Mouse (Mus musculus) retina, postnatal 1 day (tissue): Measurements from ENCODE around the gene Txn2.
"Not testable (repeated sequence)": the region's sequence is repeated elsewhere in the genome, so short reads cannot be mapped to it uniquely, and the experiment has no call there.

Experiments used
- DNase-seq: peaks from one replicate; pipeline ENCODE4 v3.0.0-alpha.2; 2012

Gene Txn2

DNA sequence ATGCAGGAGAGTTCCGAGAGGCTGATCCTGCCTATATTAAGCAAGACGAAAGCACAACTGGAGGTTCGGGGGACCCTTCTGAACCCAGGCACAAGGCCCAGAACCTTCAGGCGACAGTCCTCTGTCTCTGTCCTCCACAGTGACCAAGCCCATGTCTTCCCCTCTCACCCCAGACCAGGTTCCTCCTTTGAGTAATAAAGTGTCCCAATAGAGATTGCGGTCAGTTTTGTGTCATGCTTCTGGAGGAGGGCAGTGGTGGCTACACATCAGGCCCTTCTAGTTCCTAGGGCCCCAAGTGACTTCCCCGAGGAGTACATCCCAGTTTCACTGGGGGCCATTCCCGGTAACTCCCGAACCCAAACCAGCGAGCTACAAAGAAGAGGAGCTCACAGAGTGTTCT lies 54.0 kb downstream of the Txn2 start:
- DNase-seq = no peak

DNA sequence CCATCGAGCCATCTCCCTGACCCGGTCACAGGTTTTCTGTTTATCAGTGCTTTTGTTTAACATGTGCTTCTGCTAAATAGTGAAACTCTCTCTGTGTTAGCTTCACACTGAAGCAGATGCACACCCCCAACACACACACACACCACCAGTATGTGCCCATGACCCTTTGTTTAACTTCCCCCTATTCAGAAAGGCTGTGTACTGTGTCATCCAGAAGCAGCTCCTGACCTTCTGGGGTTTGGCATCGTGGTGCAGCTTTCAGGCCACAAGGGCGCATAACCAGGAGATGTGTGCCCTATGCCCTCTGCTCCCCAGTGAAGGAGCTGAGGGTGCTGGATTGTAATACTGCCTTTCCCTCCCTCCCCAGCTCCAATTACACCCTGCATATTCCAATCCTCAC lies 54.5 kb downstream of the Txn2 start:
- no peak for DNase-seq

DNA sequence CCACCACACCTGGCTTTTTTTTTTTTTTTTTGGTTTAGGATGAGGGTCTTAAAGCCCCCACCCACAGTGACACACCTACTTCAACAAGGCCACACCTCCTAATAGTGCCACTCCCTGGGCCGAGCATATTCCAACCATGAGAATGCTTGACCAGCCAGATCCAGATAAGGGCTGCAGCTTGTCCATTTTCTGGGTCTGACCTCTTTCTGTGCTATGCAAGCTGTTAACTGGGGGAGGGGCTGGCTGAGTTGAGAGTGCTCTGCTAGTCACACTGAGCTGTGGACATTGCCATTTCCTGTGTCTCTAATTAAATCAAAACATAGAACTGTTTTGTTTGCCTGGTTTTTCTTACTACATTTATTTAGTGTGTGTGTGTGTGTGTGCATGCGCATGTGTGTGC lies 55.2 kb downstream of the Txn2 start:
- DNase-seq = peak; percentile 50

DNA sequence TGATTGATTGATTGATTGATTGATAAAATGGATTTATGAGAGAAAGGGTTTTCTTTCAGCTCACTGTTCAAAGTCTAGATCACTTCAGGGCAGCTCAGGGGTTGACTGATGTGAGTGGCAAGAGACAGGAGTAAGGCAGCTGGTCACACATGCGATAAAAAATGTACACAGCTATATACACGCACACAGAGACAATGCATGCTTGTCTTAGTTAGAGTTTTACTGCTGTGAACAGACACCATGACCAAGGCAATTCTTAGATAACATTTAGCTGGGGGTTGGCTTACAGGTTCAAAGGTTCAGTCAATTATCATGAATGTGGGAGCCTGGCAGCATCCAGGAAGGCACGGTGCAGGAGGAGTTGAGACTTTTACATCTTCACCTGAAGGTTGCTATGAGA lies 55.8 kb downstream of the Txn2 start:
- DNase-seq = no peak

DNA sequence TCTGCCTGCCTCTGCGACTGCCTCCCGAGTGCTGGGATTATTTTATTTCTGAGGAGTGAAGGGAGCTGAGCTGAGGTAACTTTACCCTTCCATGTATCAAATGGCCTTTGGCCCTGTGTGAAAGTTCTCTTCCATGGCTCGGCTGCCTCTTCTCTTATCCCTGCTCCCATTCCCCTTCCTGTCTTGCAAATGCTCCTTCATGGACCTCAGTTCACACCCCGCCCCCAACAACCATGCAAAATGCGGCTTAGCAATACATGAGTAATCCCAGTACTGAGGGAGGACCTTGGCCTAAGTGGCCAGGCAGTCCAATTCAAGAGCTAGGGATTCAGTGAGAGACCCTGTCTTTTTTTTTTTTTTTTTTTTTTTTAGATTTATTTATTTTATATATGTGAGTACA lies 60.5 kb downstream of the Txn2 start:
- no peak for DNase-seq

GRCm38 (mm10) chr15:77867231-77867968 lies 61.4 kb downstream of the Txn2 start:
- not testable (repeated sequence) for DNase-seq

DNA sequence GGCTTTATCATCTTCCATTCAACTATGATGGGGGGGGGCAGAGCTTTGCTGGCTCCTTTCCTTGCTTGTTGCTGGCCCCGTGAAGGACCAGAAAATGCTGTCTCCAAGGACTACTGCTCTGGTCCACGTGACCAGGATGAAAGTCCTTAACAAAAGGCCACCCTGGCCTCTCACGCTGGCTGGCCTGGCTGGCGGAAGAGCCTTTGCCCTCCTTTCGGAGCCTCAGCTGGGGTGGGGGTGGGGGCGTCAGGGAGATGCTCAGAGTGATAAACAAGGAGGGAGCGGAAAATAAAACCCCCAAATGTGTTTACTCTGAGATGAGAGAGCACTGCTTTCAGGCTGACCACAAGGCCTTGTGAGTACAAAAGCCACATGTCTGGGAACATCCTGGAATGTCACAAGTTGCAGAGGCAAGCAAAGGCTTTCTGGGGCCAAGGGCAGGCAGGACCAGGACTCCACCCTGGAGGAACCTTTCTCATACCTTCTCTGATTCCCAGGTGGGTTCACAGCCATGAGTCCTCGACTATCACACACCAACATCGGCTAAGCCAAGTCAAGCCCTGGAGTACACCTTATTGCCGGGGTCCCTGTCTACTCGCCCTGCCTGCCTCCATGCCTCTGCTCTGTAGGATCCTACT lies 62.1 kb downstream of the Txn2 start:
- DNase-seq = peak; percentile 61
